In the genomic region with DNA sequence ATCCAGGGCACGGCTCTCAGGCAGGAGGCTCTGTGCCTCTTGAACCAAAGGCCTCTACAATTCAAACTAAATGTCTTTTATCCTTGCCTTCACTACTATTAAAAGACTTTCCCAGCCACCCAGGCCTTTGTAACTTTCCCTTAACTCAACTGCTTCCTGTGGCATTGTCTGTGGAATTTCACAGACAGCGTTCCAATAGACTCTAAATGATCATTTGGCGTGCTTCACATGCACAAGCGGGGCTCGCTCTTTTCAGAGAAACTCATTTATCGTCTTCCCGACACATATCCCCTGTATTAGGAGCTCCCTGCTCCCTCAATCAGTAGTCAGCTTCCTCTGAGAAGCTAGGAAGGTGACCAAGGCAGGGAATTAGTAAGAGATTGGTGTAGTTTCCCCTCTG, we compare ENCODE assay signal across 20 mouse cellular contexts.
"Had no signal": no experiment of that assay in that cellular context is flagged by ENCODE, and none has a peak within 500 bp of the region (broad histone marks: within the 10 kb centered on the region; RNA-seq: fewer than 3 reads in every experiment).

No protein-coding gene starts in this region.

- H3K4me2 ChIP-seq: limb, embryonic 12.5 days; limb, embryonic 15.5 days; liver, embryonic 11.5 days; lung, embryonic 14.5 days; midbrain, embryonic 12.5 days; midbrain, embryonic 15.5 days; stomach, embryonic 15.5 days had no signal

- H3K36me3 ChIP-seq: limb, embryonic 12.5 days; limb, embryonic 15.5 days; midbrain, embryonic 12.5 days; midbrain, embryonic 15.5 days; stomach, embryonic 15.5 days had no signal

- H3K4me1 ChIP-seq: midbrain, embryonic 12.5 days; stomach, embryonic 15.5 days had no signal

- H3K9ac ChIP-seq: limb, embryonic 12.5 days; limb, embryonic 15.5 days; liver, embryonic 14.5 days; liver, postnatal 0 days; lung, embryonic 14.5 days; midbrain, embryonic 12.5 days; midbrain, embryonic 15.5 days; stomach, embryonic 15.5 days had no signal

- DNase-seq: kidney, adult 18-20 months; kidney, adult 9 months; kidney, postnatal 14 days; kidney, postnatal 4 days; left cerebral cortex, postnatal 4 days; liver, postnatal 0 days; lung, embryonic 14.5 days; retina, postnatal 1 day; right cerebral cortex, postnatal 25 days; spleen, adult 18-20 months; thymus, postnatal 25 days had no signal

- ATAC-seq: liver, postnatal 0 days; lung, postnatal 0 days; midbrain, embryonic 15.5 days had no signal

- H3K27ac ChIP-seq: limb, embryonic 12.5 days; limb, embryonic 15.5 days; liver, embryonic 14.5 days; macrophage; midbrain, embryonic 12.5 days; midbrain, embryonic 15.5 days; stomach, embryonic 15.5 days had no signal

- H3K27me3 ChIP-seq: limb, embryonic 12.5 days; limb, embryonic 15.5 days; midbrain, embryonic 12.5 days; midbrain, embryonic 15.5 days; stomach, embryonic 15.5 days had no signal

- H3K4me3 ChIP-seq: limb, embryonic 12.5 days; limb, embryonic 15.5 days; midbrain, embryonic 12.5 days; midbrain, embryonic 15.5 days; stomach, embryonic 15.5 days had no signal

- H3K9me3 ChIP-seq: limb, embryonic 12.5 days; limb, embryonic 15.5 days; midbrain, embryonic 12.5 days; midbrain, embryonic 15.5 days; stomach, embryonic 15.5 days had no signal
